Mouse (Mus musculus): ENCODE measurements around the gene Aktip.

The Aktip gene

GRCm38 (mm10) chr8:91199876-91200275, at the start of gene Aktip:
TSS of gene Aktip (minus strand) at chr8:91199976.
- DNase-seq (ENCODE audit: extremely low read depth, low read depth), result no peak

DNA sequence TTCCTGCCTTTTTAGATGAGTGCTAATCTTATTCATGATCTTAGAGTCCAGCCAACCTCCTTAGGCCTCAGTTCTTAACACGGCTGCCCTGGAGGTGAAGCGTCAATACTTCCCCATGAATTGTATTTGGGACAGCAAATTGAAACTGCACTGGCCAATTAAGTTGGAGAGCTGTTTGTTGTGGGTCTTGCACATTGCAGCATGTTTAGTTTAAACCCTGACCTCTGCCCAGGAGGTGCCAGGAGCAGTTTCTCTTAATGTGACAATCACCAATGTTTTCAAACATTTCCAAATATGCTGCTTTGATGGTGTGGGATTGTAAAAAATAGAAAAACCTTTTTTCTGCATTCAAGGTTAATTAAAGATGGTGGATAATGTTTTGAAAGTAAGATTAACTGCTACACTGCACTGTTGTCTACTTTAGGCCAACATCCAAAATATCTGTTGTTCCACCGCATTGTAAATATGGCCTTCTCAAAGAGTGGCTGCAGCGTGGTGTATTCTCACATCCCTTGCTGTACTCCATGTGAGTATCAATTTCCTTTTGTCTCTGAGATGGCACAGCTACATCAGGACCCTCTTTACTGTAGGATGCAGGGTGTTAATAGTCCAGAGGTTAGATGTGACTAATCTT, 46.2 kb upstream of the Aktip start:
- no peak for DNase-seq (ENCODE audit: extremely low read depth, low read depth)

GRCm38 (mm10) chr8:91242721-91243120, 42.9 kb upstream of the Aktip start:
- DNase-seq (ENCODE audit: extremely low read depth, low read depth), result no peak

DNA sequence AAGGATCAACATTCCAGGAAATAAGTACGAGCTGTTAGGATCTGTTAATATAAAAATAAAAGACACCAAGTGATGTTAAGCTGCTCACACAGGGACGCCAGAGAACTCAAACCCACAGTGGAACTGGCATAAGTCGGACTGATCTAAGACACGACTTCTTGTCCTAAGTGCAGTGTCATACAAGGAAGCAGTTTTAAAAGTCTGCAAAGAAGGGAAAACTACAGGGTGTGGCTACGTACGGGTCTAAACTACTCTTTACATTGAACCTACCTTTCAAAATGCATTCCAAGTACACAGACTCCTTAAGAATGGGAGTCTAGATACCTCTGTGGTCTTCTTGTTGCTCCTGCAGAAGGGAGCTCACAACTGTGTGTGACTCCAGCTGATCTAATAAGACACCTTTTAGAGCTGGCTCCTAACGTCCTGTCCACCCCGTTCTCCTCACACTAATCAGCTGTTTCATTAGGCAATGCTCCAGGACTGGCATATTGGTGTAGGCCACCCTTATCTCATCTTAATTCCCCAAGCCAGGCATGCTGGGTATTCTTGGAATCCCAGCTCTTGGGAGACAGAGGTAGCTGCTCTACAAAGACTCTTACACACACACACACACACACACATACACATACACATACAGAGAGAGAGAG, 42.2 kb upstream of the Aktip start:
- no peak for DNase-seq (ENCODE audit: extremely low read depth, low read depth)

DNA sequence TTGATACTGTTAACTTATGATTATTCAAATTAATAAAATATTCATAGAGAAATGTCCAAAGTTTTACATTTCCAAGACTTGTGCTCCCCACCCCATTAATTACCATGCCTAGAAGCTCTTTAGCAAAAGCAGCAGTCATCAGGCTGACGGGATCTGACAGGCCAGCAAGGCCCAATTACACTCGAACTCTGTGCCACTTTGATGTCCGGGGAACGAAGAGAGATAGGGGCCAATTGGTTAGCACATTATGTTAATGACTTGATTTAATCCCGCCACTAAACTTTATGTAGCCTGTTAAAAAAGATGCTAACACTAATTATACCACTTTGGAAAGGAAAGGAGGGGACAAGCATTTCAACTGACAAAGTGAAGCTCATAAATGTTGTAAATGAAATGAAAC, 41.6 kb upstream of the Aktip start:
- DNase-seq (ENCODE audit: extremely low read depth, low read depth), result no peak

DNA sequence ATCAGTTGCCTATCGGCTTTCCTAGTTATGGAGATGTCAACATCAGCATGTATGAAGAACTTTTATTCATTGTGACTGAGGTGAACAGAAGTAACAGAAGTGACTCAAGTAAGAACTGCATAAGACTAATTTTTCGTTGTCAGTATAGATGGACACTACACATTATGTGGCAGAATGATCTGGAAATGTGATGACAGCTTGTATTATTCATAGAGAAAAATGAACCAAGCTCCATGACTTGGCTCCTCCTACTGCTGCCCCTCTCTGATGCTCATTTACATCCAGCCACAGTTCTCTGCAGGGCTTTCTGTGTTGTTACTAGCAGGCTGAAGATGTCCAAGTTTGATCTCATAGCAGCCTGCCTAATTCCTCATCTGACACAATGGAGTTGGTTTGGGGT, 37.4 kb upstream of the Aktip start:
- DNase-seq (ENCODE audit: extremely low read depth, low read depth), result no peak

- DNase-seq (ENCODE audit: extremely low read depth, low read depth), result no peak
Observed at GRCm38 (mm10) chr8:91234097-91234496, 34.3 kb upstream of the Aktip start.

DNA sequence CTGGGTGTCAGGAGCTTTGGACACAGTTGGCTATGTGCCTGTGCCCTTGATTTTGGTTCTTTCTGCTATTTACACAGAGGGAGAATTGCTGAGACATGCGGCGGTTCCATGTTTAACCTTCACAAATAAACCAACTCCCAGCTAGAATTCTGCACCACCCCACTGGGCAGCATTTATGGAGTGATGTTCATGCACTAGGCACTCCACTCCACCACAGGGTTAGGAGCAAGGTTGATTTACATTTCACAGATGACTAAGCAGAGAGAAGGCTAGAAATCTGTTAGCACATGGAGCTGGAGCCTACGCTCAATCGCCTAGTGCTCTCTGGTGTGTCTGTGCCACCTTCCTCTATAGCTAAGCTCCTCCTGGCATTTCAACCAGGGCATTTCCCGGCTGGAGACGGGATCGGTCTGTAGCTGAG, 27.7 kb upstream of the Aktip start:
- no peak for DNase-seq (ENCODE audit: extremely low read depth, low read depth)

- no peak for DNase-seq (ENCODE audit: extremely low read depth, low read depth)
Observed at GRCm38 (mm10) chr8:91224227-91224626, 24.5 kb upstream of the Aktip start.

- DNase-seq (ENCODE audit: extremely low read depth, low read depth), result no peak
Observed at GRCm38 (mm10) chr8:91221841-91222240, 22.1 kb upstream of the Aktip start.

DNA sequence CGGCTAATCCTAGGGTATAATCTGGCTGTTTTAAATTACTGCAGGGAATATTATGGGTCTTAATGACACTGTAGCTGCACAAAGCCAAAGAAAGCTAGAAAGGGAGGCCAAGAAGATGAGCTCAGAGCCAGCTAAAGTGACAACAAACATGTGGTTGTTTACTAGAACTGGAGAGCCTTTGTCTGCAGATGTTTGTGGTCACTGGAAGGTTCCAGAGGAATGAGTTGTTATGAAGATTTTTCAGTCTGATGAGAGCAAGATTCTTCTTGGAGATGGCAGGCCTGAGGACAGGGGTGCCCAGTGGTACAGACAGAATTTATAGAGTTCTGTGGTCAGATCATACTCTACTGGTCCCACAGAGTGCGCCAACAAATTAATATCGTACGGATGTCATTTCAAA, 18.5 kb upstream of the Aktip start:
- no peak for DNase-seq (ENCODE audit: extremely low read depth, low read depth)

- DNase-seq (ENCODE audit: extremely low read depth, low read depth), result no peak
Observed at GRCm38 (mm10) chr8:91217062-91217905, 17.5 kb upstream of the Aktip start.

DNA sequence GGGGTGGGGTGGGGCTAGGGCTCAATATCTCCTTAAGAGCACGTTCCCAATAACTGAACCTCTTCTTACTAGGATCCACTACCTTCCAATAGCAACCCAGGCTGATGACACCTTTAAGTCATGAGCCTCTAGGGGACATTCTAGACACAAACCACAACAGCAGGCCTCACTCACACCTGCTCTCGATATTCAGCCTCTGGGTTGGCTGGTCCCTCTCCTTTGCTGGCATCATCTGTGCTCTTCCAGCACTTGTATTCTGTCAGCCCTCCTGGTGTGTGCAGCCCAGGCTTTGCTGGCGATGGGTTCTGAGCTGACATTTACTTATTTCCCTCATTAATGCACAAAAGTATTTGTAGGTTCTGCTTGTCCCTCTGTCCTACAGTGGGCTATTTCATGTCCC, 14.5 kb upstream of the Aktip start:
- no peak for DNase-seq (ENCODE audit: extremely low read depth, low read depth)

DNA sequence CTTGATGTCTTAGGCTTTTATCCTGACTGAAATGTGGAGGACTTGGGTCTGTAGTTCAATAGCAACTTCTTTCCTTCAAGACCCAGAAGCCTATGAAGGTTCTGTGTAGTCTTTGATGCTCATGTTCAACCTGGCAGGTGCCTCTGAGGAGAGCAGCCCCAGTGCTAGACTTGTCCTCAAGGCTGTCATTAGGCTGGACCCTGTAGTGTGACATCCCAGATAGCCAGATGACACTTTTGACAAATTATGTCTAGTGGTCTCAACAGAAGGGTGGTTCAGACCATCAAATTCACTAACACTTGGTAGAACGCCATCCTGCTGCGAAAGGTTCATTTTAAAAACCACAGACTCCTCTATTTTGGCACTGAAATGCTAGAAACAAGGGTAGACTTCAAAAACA, 13.2 kb upstream of the Aktip start:
- no peak for DNase-seq (ENCODE audit: extremely low read depth, low read depth)

- no peak for DNase-seq (ENCODE audit: extremely low read depth, low read depth)
Observed at GRCm38 (mm10) chr8:91209658-91210057, 9.9 kb upstream of the Aktip start.

GRCm38 (mm10) chr8:91207676-91208075, 7.9 kb upstream of the Aktip start:
- DNase-seq (ENCODE audit: extremely low read depth, low read depth), result no peak

- DNase-seq (ENCODE audit: extremely low read depth, low read depth), result no peak
Observed at GRCm38 (mm10) chr8:91205897-91206296, 6.1 kb upstream of the Aktip start.

DNA sequence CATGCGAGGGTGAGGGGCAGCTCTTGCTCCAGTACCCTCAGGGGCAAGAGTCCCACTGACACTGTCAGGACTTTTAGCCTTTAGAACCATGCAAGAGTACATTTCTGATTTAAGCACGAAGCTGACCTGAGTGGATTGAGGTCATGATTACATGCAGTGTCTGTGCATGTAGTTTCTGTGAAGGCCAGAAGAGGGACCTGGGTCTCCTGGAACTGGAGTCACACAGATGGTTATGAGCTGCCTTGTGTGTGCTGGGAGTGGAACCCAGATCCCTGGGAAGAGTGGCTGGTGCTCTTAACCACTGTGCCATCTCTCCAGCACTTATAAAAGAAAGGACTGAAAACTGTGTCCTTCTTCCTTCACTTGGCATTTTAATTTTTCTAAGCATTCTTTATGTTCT, 1.4 kb upstream of the Aktip start:
- DNase-seq (ENCODE audit: extremely low read depth, low read depth), result no peak

- no peak for DNase-seq (ENCODE audit: extremely low read depth, low read depth)
Observed at GRCm38 (mm10) chr8:91198036-91198435, 1.7 kb downstream of the Aktip start.

GRCm38 (mm10) chr8:91197233-91197632, 2.5 kb downstream of the Aktip start:
- DNase-seq (ENCODE audit: extremely low read depth, low read depth), result no peak

- no peak for DNase-seq (ENCODE audit: extremely low read depth, low read depth)
Observed at GRCm38 (mm10) chr8:91196661-91197060, 3.1 kb downstream of the Aktip start.

GRCm38 (mm10) chr8:91194081-91194480, 5.7 kb downstream of the Aktip start:
- no peak for DNase-seq (ENCODE audit: extremely low read depth, low read depth)
